Mouse (Mus musculus): ENCODE data around the gene Mrpl22. TPM values are rescaled to one million over a fixed set of nuclear protein-coding genes. Genes with fewer than 3 reads are reported as not detected.
A peak's percentile ranks its signal among the peaks of the same experiment; 100 is the strongest.

The Mrpl22 gene
- total and polyA plus RNA-seq, 2 experiments from 2014 or later: 24.7 to 98.9 TPM

DNA sequence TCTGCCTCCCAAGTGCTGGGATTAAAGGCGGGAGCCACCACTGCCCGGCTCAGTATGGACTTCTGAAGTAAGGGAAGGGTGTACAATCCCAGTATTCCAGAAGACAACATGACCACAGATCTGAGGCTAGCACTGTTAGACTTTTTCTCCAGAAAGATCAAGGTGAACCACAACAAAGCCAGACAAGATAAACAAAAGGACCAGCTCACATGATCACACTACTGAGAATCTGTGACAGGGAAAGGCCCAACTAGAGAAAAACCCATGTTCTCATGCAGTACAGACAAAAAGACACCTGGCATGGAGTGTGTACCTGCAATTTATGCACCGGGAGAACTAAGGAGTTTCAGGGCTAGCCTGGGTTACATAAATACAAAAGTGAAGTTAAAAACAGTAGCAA, 39.4 kb upstream of the Mrpl22 start:
- 93% methylated on average over 3 of the region's 3 CpGs for WGBS
- TF ChIP-seq CTCF (IDR thresholded peaks at IDR 0.05; ENCODE audit: low read depth): no peak
- H3K36me3 ChIP-seq (ENCODE audit: insufficient read depth, low read length): peaks cover 61% of the 10 kb centered on the region
- ATAC-seq (no peak), DNase-seq (ENCODE audit: low spot score) (no peak)
- no peaks in the 10 kb centered on the region for H3K9me3 ChIP-seq (ENCODE audit: low read length)
- H3K9ac ChIP-seq (replicated peaks; ENCODE audit: low read length): no peak overlapping the region
- H3K4me1 ChIP-seq (ENCODE audit: insufficient read depth, low read length): no peaks in the 10 kb centered on the region
- no peak overlapping the region for H3K4me2 ChIP-seq (ENCODE audit: low read depth, low read length)
- no peaks in the 10 kb centered on the region for H3K27me3 ChIP-seq (ENCODE audit: insufficient read depth, low read length)
- no peak overlapping the region for H3K4me3 ChIP-seq (ENCODE audit: low read length)
- no peak overlapping the region for H3K27ac ChIP-seq

- H3K27ac ChIP-seq: no peak overlapping the region
- no peak overlapping the region for H3K9ac ChIP-seq (replicated peaks; ENCODE audit: low read length)
- DNase-seq (ENCODE audit: low spot score): no peak
- no peaks in the 10 kb centered on the region for H3K27me3 ChIP-seq (ENCODE audit: insufficient read depth, low read length)
- H3K9me3 ChIP-seq (ENCODE audit: low read length): no peaks in the 10 kb centered on the region
- no peak for ATAC-seq
- no peak overlapping the region for H3K4me2 ChIP-seq (ENCODE audit: low read depth, low read length)
- H3K36me3 ChIP-seq (ENCODE audit: insufficient read depth, low read length): peaks cover 61% of the 10 kb centered on the region
- TF ChIP-seq CTCF (IDR thresholded peaks at IDR 0.05; ENCODE audit: low read depth): no peak
- H3K4me3 ChIP-seq (ENCODE audit: low read length): no peak overlapping the region
- H3K4me1 ChIP-seq (ENCODE audit: insufficient read depth, low read length): no peaks in the 10 kb centered on the region
Observed at GRCm38 (mm10) chr11:58134869-58135268, 36.6 kb upstream of the Mrpl22 start.

- H3K9ac ChIP-seq (replicated peaks; ENCODE audit: low read length): no peak overlapping the region
- no peak overlapping the region for H3K27ac ChIP-seq
- H3K4me2 ChIP-seq (ENCODE audit: low read depth, low read length): no peak overlapping the region
- no peak for TF ChIP-seq CTCF (IDR thresholded peaks at IDR 0.05; ENCODE audit: low read depth)
- H3K27me3 ChIP-seq (ENCODE audit: insufficient read depth, low read length): no peaks in the 10 kb centered on the region
- H3K9me3 ChIP-seq (ENCODE audit: low read length): no peaks in the 10 kb centered on the region
- no peak overlapping the region for H3K4me3 ChIP-seq (ENCODE audit: low read length)
- ATAC-seq (no peak), DNase-seq (ENCODE audit: low spot score) (no peak)
- H3K4me1 ChIP-seq (ENCODE audit: insufficient read depth, low read length): no peaks in the 10 kb centered on the region
- H3K36me3 ChIP-seq (ENCODE audit: insufficient read depth, low read length): peaks cover 62% of the 10 kb centered on the region
Observed at GRCm38 (mm10) chr11:58135296-58135695, 36.2 kb upstream of the Mrpl22 start.

GRCm38 (mm10) chr11:58136677-58137076, 34.8 kb upstream of the Mrpl22 start:
- no peak overlapping the region for H3K4me3 ChIP-seq (ENCODE audit: low read length)
- DNase-seq (ENCODE audit: low spot score): no peak
- no peaks in the 10 kb centered on the region for H3K27me3 ChIP-seq (ENCODE audit: insufficient read depth, low read length)
- no peak overlapping the region for H3K4me2 ChIP-seq (ENCODE audit: low read depth, low read length)
- H3K9me3 ChIP-seq (ENCODE audit: low read length): no peaks in the 10 kb centered on the region
- no peaks in the 10 kb centered on the region for H3K4me1 ChIP-seq (ENCODE audit: insufficient read depth, low read length)
- H3K27ac ChIP-seq: no peak overlapping the region
- no peak overlapping the region for H3K9ac ChIP-seq (replicated peaks; ENCODE audit: low read length)
- peaks cover 59% of the 10 kb centered on the region for H3K36me3 ChIP-seq (ENCODE audit: insufficient read depth, low read length)
- 93% methylated on average over 6 of the region's 6 CpGs for WGBS
- no peak for ATAC-seq
- no peak for TF ChIP-seq CTCF (IDR thresholded peaks at IDR 0.05; ENCODE audit: low read depth)

DNA sequence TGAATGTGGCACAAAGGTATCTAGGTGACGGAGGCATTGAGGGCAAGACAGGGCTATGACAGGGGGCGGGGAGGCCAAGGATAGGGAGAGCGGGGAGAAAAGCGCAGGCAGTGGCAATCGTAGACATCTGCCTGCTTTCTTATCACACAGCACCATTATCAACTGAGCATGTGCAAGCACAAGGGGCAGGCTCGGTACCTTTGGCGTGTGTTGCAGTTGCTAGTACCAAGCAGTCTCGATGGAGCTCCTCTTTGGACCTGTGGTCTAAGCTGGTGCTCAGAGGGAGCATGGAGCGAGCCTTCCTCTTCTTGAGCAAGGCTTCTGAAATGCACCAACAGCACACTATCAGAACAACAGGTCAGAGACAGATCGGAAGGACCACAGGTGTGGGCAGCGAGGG, 32.6 kb upstream of the Mrpl22 start:
- Histone ChIP-seq H3K9ac (replicated peaks; ENCODE audit: low read length) (no peak overlapping the region), H3K4me2 (ENCODE audit: low read depth, low read length) (no peak overlapping the region), H3K27ac (no peak overlapping the region), H3K4me1 (ENCODE audit: insufficient read depth, low read length) (no peaks in the 10 kb centered on the region), H3K36me3 (ENCODE audit: insufficient read depth, low read length) (peaks cover 64% of the 10 kb centered on the region), H3K4me3 (ENCODE audit: low read length) (no peak overlapping the region), H3K9me3 (ENCODE audit: low read length) (no peaks in the 10 kb centered on the region), H3K27me3 (ENCODE audit: insufficient read depth, low read length) (no peaks in the 10 kb centered on the region)
- DNase-seq (ENCODE audit: low spot score) (no peak), ATAC-seq (no peak)
- WGBS: 77% methylated on average over 11 of the region's 11 CpGs
- TF ChIP-seq CTCF (IDR thresholded peaks at IDR 0.05; ENCODE audit: low read depth): no peak

- no peak for TF ChIP-seq CTCF (IDR thresholded peaks at IDR 0.05; ENCODE audit: low read depth)
- no peaks in the 10 kb centered on the region for H3K9me3 ChIP-seq (ENCODE audit: low read length)
- no peak overlapping the region for H3K4me2 ChIP-seq (ENCODE audit: low read depth, low read length)
- no peaks in the 10 kb centered on the region for H3K4me1 ChIP-seq (ENCODE audit: insufficient read depth, low read length)
- 84% methylated on average over 3 of the region's 3 CpGs for WGBS
- H3K4me3 ChIP-seq (ENCODE audit: low read length): no peak overlapping the region
- no peak overlapping the region for H3K27ac ChIP-seq
- ATAC-seq (no peak), DNase-seq (ENCODE audit: low spot score) (no peak)
- H3K27me3 ChIP-seq (ENCODE audit: insufficient read depth, low read length): no peaks in the 10 kb centered on the region
- peaks cover 67% of the 10 kb centered on the region for H3K36me3 ChIP-seq (ENCODE audit: insufficient read depth, low read length)
- H3K9ac ChIP-seq (replicated peaks; ENCODE audit: low read length): no peak overlapping the region
Observed at GRCm38 (mm10) chr11:58139466-58139865, 32.0 kb upstream of the Mrpl22 start.

DNA sequence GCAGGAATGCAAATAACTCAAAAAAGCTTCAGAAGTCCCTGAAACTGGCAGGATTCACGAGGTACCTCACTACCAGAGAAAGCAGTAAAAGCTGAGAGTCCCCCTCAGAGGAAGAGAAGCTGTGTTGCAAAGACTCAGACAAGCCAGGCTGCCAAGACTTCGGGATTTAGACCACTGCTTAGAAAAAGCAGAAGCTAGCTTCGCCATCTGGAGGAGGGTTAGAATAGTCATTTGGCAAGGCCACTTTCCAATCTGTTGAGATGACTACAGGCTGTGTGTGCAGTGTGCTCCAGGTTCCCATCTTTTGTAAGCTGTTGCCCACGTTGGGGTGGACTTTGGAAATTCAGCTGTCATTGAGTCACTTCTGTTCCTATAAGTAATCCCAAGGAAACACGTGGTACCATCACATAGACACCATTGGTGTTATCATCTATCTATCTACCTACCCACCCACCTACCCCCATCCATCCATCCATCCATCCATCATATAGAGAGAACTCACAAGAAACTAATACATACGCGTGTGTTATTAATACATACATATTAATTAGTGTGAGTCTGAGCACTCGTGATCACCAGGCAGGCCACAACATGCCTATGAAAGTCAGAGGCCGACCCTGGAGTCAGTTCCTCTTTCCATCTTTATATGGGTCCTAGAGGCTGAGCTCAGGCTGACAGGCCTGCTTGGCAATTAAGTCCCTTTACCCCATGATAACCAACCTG, 27.6 kb upstream of the Mrpl22 start:
- no peak overlapping the region for H3K4me3 ChIP-seq (ENCODE audit: low read length)
- no peak overlapping the region for H3K27ac ChIP-seq
- peaks cover 74% of the 10 kb centered on the region for H3K36me3 ChIP-seq (ENCODE audit: insufficient read depth, low read length)
- H3K4me1 ChIP-seq (ENCODE audit: insufficient read depth, low read length): no peaks in the 10 kb centered on the region
- no peak for ATAC-seq
- no peaks in the 10 kb centered on the region for H3K9me3 ChIP-seq (ENCODE audit: low read length)
- H3K9ac ChIP-seq (replicated peaks; ENCODE audit: low read length): no peak overlapping the region
- 93% methylated on average over 9 of the region's 9 CpGs for WGBS
- no peaks in the 10 kb centered on the region for H3K27me3 ChIP-seq (ENCODE audit: insufficient read depth, low read length)
- TF ChIP-seq CTCF (IDR thresholded peaks at IDR 0.05; ENCODE audit: low read depth): no peak
- DNase-seq (ENCODE audit: low spot score): peak; percentile 5
- no peak overlapping the region for H3K4me2 ChIP-seq (ENCODE audit: low read depth, low read length)

All from hindbrain, postnatal 0 days (tissue).